Mouse (Mus musculus) hindbrain, embryonic 12.5 days (tissue): ENCODE data around the gene Aspdh. TPM values are rescaled to one million over a fixed set of nuclear protein-coding genes. Genes with fewer than 3 reads are reported as not detected.

Experiments used
- ATAC-seq: fragments of 200-750 bp; cut with Nextera tagmentation; 2 replicates; pipeline ENCODE4 v1.8.0; 2017; ENCODE audit warnings: moderate TSS enrichment; ENCODE audit not compliant: low FRiP score
- H3K27ac ChIP-seq: fragments of 300-500 bp; sonication (generic); 2 replicates; pipeline ENCODE4 v1.5.1; 2016; ENCODE audit warnings: mild to moderate bottlenecking
- H3K27me3 ChIP-seq: fragments of 300-500 bp; sonication (generic); 2 replicates; pipeline ENCODE4 v1.6.1; 2016; ENCODE audit warnings: mild to moderate bottlenecking
- H3K36me3 ChIP-seq: fragments of 300-500 bp; sonication (generic); 2 replicates; pipeline ENCODE4 v1.6.1; 2016; ENCODE audit warnings: mild to moderate bottlenecking
- H3K4me1 ChIP-seq: fragments of 300-500 bp; sonication (generic); 2 replicates; pipeline ENCODE4 v1.6.1; 2016
- H3K4me2 ChIP-seq: fragments of 300-500 bp; sonication (generic); replicated peaks from 2 replicates; pipeline ENCODE4 v1.6.1; 2016; ENCODE audit warnings: mild to moderate bottlenecking
- H3K4me3 ChIP-seq: fragments of 300-500 bp; sonication (generic); 2 replicates; pipeline ENCODE4 v1.5.1; 2016; ENCODE audit warnings: mild to moderate bottlenecking
- H3K9ac ChIP-seq: fragments of 300-500 bp; sonication (generic); 2 replicates; pipeline ENCODE4 v1.6.1; 2016; ENCODE audit warnings: mild to moderate bottlenecking, moderate library complexity
- H3K9me3 ChIP-seq: fragments of 300-500 bp; sonication (generic); replicated peaks from 2 replicates; pipeline ENCODE4 v1.6.1; 2016; ENCODE audit warnings: mild to moderate bottlenecking
- whole genome bisulfite sequencing: fragments of 180-500 bp; shearing (Covaris S2); methylation state at CpG from one replicate; pipeline ENCODE4 v1.1.7; 2016; 5-methylcytosine and 5-hydroxymethylcytosine counted together
- polyA plus RNA-seq: library from polyadenylated mRNA; unstranded; fragments of >200 nt; fragmentation: Nextera tagmentation; extraction: Ambion mirVana; gene quantifications from 2 replicates; pipeline ENCODE4 v1.2.1, GENCODE M21; 2016

Aspdh gene
- polyA plus RNA-seq, 1 experiment from 2014 or later, result 3.9 TPM

DNA sequence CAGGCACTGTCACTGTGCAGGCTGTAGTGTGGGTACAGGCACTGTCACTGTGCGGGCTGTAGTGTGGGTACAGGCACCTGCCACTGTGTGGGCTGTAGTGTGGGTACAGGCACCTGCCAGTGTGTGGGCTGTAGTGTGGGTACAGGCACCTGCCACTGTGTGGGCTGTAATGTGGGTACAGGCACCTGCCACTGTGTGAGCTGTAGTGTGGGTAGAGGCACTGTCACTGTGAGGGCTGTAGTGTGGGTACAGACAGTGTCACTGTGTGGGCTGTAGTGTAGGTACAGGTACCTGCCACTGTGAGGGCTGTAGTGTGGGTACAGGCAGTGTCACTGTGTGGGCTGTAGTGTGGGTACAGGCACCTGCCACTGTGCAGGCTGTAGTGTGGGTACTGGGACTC lies 18.9 kb downstream of the Aspdh start:
- H3K4me2 ChIP-seq, result no peak overlapping the region
- peaks cover 5% of the 10 kb centered on the region for H3K4me1 ChIP-seq
- H3K27ac ChIP-seq, result no peak overlapping the region
- no peak overlapping the region for H3K9ac ChIP-seq
- peaks cover 34% of the 10 kb centered on the region for H3K27me3 ChIP-seq
- H3K36me3 ChIP-seq, result peaks cover 8% of the 10 kb centered on the region
- no peak for ATAC-seq
- no peaks in the 10 kb centered on the region for H3K9me3 ChIP-seq
- WGBS, result 100% methylated on average over 1 of the region's 1 CpGs
- H3K4me3 ChIP-seq, result no peak overlapping the region

DNA sequence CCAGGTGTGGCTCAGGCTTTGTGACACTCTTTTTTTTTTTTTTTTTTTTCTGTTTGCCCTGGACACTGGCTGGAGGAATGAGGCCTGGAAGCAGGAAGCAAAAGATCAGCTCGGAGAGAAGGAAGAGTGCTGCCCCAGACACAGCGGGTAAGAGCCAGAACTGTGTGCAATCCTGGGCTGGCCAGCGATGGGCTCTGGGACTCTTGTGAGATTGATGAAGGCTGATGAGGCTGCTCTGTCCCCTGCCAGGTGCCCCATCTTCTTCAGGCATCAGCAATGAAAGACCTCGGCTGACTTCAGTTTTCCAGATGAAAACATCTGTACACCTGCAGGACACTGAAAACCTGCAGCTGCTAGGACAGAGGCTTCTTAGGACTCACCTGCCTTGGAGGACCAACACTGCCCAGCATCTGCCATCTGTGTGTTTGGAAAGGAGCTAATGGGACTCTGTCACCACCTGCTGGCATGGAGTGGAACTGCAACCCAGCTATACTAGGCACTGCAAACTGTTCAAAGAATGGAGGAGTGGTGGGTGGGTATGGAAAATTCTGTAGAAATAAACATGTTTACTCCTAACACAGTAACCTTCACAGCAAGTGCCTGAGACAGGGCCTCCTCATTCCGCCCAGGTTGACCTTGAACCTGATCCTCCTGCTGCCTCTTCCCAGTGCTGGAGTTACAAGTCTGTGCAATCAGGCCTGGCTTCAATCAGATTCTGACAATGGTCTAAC lies 19.8 kb downstream of the Aspdh start:
- Histone ChIP-seq H3K4me1 (peaks cover 5% of the 10 kb centered on the region), H3K4me3 (no peak overlapping the region), H3K4me2 (no peak overlapping the region), H3K27ac (no peak overlapping the region), H3K9me3 (no peaks in the 10 kb centered on the region), H3K9ac (no peak overlapping the region), H3K27me3 (peaks cover 25% of the 10 kb centered on the region), H3K36me3 (peaks cover 16% of the 10 kb centered on the region)
- WGBS, result 40% methylated on average over 5 of the region's 5 CpGs
- peak; percentile 78 for ATAC-seq

DNA sequence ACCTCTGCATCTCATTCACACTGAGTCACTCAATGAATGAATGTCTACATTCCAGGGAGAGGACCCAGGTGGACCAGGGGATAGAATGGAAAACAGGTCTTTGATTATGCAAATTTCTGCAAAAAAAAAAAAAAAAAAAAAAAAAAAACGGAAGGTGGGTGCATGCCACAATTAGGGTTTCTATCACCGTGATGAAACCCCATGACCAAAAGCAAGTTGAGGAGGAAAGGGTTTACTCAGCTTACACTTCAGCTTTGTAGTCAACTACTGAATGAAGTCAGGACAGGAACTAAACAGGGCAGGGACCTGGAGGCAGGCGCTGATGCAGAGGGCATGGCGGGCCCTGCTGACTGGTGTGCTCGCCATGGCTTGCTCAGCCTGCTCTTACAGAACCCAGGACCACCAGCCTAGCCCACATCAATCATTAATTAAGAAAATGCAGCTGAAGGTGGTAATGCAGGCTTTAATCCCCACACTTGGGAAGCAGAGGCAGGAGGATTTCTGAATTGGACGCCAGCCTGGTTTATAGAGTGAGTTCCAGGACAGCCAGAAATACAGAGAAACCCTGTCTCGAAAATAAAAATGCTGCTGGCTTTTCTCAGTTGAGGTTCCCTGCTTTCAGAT lies 20.5 kb downstream of the Aspdh start:
- H3K4me1 ChIP-seq, result peaks cover 5% of the 10 kb centered on the region
- no peak overlapping the region for H3K4me2 ChIP-seq
- no peak for ATAC-seq
- H3K36me3 ChIP-seq, result peaks cover 23% of the 10 kb centered on the region
- H3K4me3 ChIP-seq, result no peak overlapping the region
- 78% methylated on average over 7 of the region's 7 CpGs for WGBS
- H3K27me3 ChIP-seq, result peaks cover 18% of the 10 kb centered on the region
- no peak overlapping the region for H3K27ac ChIP-seq
- no peak overlapping the region for H3K9ac ChIP-seq
- no peaks in the 10 kb centered on the region for H3K9me3 ChIP-seq

DNA sequence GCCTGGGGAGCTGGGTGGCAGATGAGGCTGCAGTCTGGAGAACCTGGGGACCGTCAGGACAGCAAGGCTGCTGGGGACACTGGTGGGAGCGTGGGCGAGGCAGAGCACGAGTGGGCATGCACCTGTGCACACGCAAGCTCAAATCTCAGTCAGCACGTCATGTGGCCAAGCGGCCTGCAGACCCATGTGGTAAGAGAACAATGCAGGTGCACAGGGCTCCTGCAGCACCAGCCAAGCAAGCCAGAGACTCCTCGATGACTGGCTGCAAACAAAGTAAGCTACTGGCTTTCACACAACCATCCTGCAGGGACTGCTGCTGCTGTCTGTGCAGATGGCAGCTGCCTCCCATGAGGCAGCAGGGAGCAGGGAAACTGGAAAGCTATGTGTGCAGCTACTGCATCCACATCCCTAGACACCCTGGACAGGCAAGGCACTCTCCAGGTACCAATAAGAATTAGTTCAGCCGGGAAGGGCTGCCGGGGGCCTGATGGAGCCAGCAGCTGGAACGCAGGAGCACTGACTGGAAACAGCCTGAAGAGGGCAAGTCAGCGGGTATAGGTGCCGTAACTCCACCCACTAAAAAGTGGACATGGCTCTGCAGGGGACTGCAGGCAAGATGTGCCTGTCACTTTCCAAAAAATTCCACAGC lies 21.9 kb downstream of the Aspdh start:
- Histone ChIP-seq H3K36me3 (peaks cover 37% of the 10 kb centered on the region), H3K9me3 (no peaks in the 10 kb centered on the region), H3K27me3 (peaks cover 7% of the 10 kb centered on the region), H3K4me3 (no peak overlapping the region), H3K4me1 (peaks cover 5% of the 10 kb centered on the region), H3K27ac (peak overlapping the region; percentile 19; the same call in 1 of the 2 replicates), H3K4me2 (no peak overlapping the region), H3K9ac (0 out of 2 replicates have a peak overlapping the region, but pooled peaks have one; percentile 15)
- ATAC-seq, result no peak
- 61% methylated on average over 13 of the region's 13 CpGs for WGBS

DNA sequence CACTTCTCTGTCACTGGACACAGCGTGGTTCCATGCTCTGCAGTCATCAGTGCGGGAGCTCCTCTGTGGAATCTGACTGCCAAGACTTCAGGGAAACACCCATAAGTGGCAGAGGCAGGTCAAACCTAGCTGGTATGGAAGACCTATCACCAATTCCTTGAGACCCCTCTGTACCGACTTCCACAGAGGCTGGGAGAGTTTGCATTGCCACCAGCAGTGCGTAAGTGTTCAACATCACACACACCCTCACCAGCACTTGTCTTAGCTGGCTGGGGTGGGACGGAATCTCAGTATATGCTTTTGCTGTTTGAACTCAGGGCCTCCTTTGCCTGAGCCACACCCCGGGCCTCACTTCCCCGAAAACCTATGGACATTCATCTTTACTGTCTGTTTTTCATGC lies 22.7 kb downstream of the Aspdh start:
- WGBS, result 89% methylated on average over 7 of the region's 7 CpGs
- Histone ChIP-seq H3K4me1 (peaks cover 5% of the 10 kb centered on the region), H3K27ac (no peak overlapping the region), H3K4me2 (no peak overlapping the region), H3K4me3 (no peak overlapping the region), H3K9me3 (no peaks in the 10 kb centered on the region), H3K36me3 (peaks cover 45% of the 10 kb centered on the region), H3K9ac (no peak overlapping the region), H3K27me3 (no peaks in the 10 kb centered on the region)
- no peak for ATAC-seq

DNA sequence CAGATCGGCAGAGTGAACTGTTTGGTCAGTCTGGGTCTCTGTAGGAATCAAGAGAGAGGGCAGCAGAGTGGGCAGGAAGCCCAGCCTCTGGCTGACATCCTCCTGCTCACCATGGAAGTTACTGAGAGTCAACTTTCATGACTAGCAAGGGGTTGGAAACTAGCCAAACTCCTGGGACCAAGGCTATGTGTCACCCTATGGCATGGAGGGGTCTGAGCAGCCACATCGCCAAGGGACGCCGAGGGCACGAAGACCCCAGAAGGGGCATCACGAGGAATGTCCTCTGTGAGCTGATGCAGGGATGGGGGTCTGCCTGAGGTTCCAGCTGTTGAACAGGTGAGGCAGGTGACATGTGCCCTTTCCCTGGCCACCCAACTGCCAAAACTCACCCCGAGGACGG lies 23.4 kb downstream of the Aspdh start:
- WGBS, result 94% methylated on average over 8 of the region's 8 CpGs
- H3K4me2 ChIP-seq, result no peak overlapping the region
- H3K9ac ChIP-seq, result no peak overlapping the region
- no peak for ATAC-seq
- peaks cover 5% of the 10 kb centered on the region for H3K4me1 ChIP-seq
- peaks cover 51% of the 10 kb centered on the region for H3K36me3 ChIP-seq
- no peak overlapping the region for H3K4me3 ChIP-seq
- no peaks in the 10 kb centered on the region for H3K27me3 ChIP-seq
- H3K27ac ChIP-seq, result no peak overlapping the region
- H3K9me3 ChIP-seq, result no peaks in the 10 kb centered on the region

DNA sequence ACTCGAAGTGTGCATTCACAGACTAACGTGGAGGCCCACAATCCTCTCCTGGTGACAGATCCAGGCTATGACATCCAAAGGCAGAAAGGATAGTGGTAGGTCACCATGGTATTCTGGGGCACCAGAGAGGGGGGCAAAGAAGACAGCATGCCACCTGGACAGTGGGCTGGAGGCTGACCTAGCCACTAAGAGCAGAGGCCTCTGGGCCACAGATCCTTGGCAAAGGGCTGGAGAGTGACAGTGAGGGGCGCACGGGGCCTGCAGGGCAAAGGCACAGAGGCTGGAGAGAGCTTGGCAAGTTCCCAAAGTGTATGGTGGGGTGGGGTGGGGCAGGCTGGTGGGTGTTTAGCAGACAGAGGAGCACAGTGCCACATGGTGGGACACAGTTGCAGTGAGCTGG lies 25.1 kb downstream of the Aspdh start:
- Histone ChIP-seq H3K27me3 (no peaks in the 10 kb centered on the region), H3K4me1 (peaks cover 13% of the 10 kb centered on the region), H3K9me3 (no peaks in the 10 kb centered on the region), H3K4me2 (no peak overlapping the region), H3K9ac (no peak overlapping the region), H3K36me3 (peaks cover 61% of the 10 kb centered on the region), H3K27ac (no peak overlapping the region), H3K4me3 (no peak overlapping the region)
- WGBS, result 92% methylated on average over 4 of the region's 4 CpGs
- ATAC-seq, result no peak

DNA sequence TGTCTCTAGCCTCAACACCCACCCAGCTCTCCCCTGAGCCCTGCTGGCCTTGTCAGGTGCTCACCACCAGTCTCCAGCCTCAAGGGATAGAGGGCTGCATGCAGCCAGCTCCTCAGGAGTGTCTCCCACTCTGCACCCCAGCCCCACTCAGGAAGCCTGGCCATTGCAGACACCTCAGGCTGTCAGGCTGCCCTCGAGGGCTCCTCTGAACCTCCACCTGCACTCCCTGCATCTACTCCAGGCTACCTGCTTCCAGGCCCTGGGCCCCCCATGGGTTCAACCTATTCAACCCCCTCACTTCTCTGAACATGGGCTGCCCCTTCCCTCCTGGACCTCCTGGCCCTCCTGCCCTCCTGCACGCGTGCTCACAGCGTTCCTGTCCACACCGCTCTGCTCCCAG lies 26.2 kb downstream of the Aspdh start:
- H3K27me3 ChIP-seq, result no peaks in the 10 kb centered on the region
- no peak overlapping the region for H3K4me3 ChIP-seq

DNA sequence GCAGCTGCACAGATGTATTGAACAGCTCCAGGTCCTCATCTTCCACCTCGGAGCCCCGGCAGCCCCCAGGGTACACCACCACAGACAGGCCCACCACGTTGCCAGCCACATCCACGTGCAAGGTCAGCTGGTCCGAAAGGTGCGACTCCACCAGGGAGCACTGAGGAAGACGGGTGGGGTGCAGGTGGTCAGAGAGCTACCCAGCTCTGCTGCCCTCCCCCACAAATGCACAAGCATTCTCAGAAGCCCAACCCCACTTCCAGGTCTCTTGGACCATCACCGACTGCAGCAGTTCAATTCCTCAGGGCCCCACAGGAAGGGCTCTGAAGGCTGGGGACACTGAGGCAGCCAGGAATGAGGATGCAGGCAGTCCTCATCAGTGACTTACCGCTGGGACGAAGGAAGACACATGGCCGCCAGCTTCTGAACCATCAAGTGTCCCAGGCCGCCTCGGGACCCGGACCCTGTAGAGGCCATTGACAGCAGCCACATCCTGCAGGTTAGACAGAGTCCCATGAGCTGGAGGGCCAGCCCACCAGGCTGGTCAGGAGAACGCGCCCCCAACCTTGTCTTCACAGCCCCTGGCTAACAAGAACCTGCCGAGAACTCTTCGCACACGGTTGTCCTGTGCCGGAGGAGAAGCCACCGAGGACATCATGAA lies 27.1 kb downstream of the Aspdh start:
- no peak overlapping the region for H3K27ac ChIP-seq
- no peaks in the 10 kb centered on the region for H3K9me3 ChIP-seq
- no peaks in the 10 kb centered on the region for H3K27me3 ChIP-seq
- H3K36me3 ChIP-seq, result peaks cover 61% of the 10 kb centered on the region
- H3K4me2 ChIP-seq, result no peak overlapping the region
- ATAC-seq, result no peak
- no peak overlapping the region for H3K4me3 ChIP-seq
- H3K4me1 ChIP-seq, result peaks cover 19% of the 10 kb centered on the region
- H3K9ac ChIP-seq, result no peak overlapping the region
- 91% methylated on average over 21 of the region's 21 CpGs for WGBS

More for the DNA sequence above, 26.2 kb downstream of the Aspdh start:
- WGBS, result 96% methylated on average over 5 of the region's 5 CpGs
- H3K9me3 ChIP-seq, result no peaks in the 10 kb centered on the region
- H3K27ac ChIP-seq, result no peak overlapping the region
- no peak overlapping the region for H3K9ac ChIP-seq
- H3K4me2 ChIP-seq, result no peak overlapping the region
- no peak for ATAC-seq
- peaks cover 61% of the 10 kb centered on the region for H3K36me3 ChIP-seq
- peaks cover 19% of the 10 kb centered on the region for H3K4me1 ChIP-seq

DNA sequence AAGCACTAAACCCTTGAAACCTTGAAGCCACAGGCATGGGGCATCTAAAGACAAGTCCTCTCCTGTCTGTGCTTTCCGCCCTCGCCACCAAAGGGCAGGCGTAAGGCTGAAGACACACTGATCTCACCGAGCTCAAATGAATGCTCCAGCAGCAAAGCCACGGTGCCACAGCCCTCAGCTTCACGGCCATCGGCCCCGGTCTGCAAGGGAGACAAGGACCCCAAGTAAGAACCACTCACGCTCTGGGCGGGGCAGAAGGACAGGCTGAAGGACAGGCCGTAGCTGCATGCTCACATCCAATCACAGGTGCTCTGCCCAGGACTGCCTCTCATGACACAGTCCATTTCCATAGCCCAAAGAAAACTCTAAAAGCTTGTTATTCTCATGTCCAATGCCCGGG lies 29.5 kb downstream of the Aspdh start:
- no peaks in the 10 kb centered on the region for H3K9me3 ChIP-seq
- no peak overlapping the region for H3K4me3 ChIP-seq

DNA sequence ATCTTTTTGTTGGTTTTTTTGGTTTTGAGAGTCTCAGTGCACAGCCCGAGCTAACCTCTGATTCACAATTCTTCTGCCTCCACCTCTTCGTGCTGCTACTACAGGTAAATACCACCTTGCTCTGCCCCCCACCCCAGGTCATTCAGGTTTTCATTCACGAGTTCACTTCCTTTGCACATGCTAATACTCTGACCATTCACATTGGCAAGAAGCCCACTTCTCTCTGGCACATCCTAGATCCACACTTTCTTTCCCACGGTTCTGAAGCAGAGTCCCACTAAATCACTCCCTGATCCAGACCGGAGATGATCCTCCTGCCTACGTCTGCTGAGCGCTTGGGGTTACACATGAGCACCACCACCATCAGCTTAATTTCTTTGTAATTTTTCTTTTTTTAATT lies 29.9 kb downstream of the Aspdh start:
- no peaks in the 10 kb centered on the region for H3K27me3 ChIP-seq
- no peaks in the 10 kb centered on the region for H3K9me3 ChIP-seq
- H3K4me2 ChIP-seq, result peak overlapping the region; percentile 82
- 89% methylated on average over 7 of the region's 7 CpGs for WGBS
- 0 out of 2 replicates have a peak overlapping the region, but pooled peaks have one; percentile 4 for H3K27ac ChIP-seq
- H3K36me3 ChIP-seq, result peaks cover 44% of the 10 kb centered on the region
- ATAC-seq, result no peak
- peak overlapping the region; percentile 77; the same call in 1 of the 2 replicates for H3K4me3 ChIP-seq
- H3K4me1 ChIP-seq, result peaks cover 20% of the 10 kb centered on the region
- peak overlapping the region; percentile 81 for H3K9ac ChIP-seq

More for the DNA sequence above, 29.5 kb downstream of the Aspdh start:
- Histone ChIP-seq H3K4me1 (peaks cover 20% of the 10 kb centered on the region), H3K36me3 (peaks cover 48% of the 10 kb centered on the region), H3K9ac (0 out of 2 replicates have a peak overlapping the region, but pooled peaks have one; percentile 81), H3K27me3 (no peaks in the 10 kb centered on the region), H3K4me2 (peak overlapping the region; percentile 82; the same call in 1 of the 2 replicates), H3K27ac (0 out of 2 replicates have a peak overlapping the region, but pooled peaks have one; percentile 4)
- 95% methylated on average over 12 of the region's 12 CpGs for WGBS
- ATAC-seq, result no peak
